Mouse (Mus musculus) forebrain, embryonic 11.5 days (tissue): ENCODE results near the gene Spag6l. TPM values are rescaled to one million over a fixed set of nuclear protein-coding genes. Genes with fewer than 3 reads are reported as not detected.

Experiments used
- ATAC-seq: fragments of 200-750 bp; cut with Nextera tagmentation; replicated peaks from 2 replicates; pipeline ENCODE4 v1.8.0; 2017; ENCODE audit warnings: moderate TSS enrichment; ENCODE audit not compliant: low FRiP score
- DNase-seq: peaks from one replicate; pipeline ENCODE4 v3.0.0-alpha.2; 2017; ENCODE audit warnings: low spot score
- H3K27ac ChIP-seq: fragments of 300-500 bp; sonication (generic); 2 replicates; pipeline ENCODE4 v1.5.1; 2014; ENCODE audit warnings: low read depth, low read length
- H3K27me3 ChIP-seq: fragments of 300-500 bp; sonication (generic); 2 replicates; pipeline ENCODE4 v1.6.1; 2014; ENCODE audit warnings: mild to moderate bottlenecking, low read length, mixed read lengths; ENCODE audit not compliant: control insufficient read depth, insufficient read depth
- H3K36me3 ChIP-seq: fragments of 300-500 bp; sonication (generic); 2 replicates; pipeline ENCODE4 v1.6.1; 2014; ENCODE audit warnings: mild to moderate bottlenecking, low read length, moderate library complexity, mixed read lengths; ENCODE audit not compliant: control insufficient read depth, insufficient read depth
- H3K4me1 ChIP-seq: fragments of 300-500 bp; sonication (generic); replicated peaks from 2 replicates; pipeline ENCODE4 v1.6.1; 2014; ENCODE audit warnings: low read length, mixed read lengths; ENCODE audit not compliant: control insufficient read depth, insufficient read depth
- H3K4me2 ChIP-seq: fragments of 300-500 bp; sonication (generic); 2 replicates; pipeline ENCODE4 v1.6.1; 2014; ENCODE audit warnings: low read depth, mild to moderate bottlenecking, low read length, moderate library complexity, mixed read lengths; ENCODE audit not compliant: severe bottlenecking
- H3K4me3 ChIP-seq: fragments of 300-500 bp; sonication (generic); 2 replicates; pipeline ENCODE4 v1.5.1; 2014; ENCODE audit warnings: low read depth, low read length
- H3K9ac ChIP-seq: fragments of 300-500 bp; sonication (generic); 2 replicates; pipeline ENCODE4 v1.6.1; 2014; ENCODE audit warnings: low read length
- H3K9me3 ChIP-seq: fragments of 300-500 bp; sonication (generic); 2 replicates; pipeline ENCODE4 v1.6.1; 2016; ENCODE audit warnings: low read length, mixed read lengths; ENCODE audit not compliant: control insufficient read depth
- WGBS: fragments of 180-500 bp; shearing (Covaris S2); extraction: QIAGEN DNeasy Blood & Tissue Kit; methylation state at CpG from one replicate; pipeline ENCODE4 v1.1.7; 2014; 5-methylcytosine and 5-hydroxymethylcytosine counted together
- polyA plus RNA-seq: library from polyadenylated mRNA; unstranded; fragments of >200 nt; fragmentation: Nextera tagmentation; extraction: Ambion mirVana; gene quantifications from 2 replicates; pipeline ENCODE4 v1.2.1, GENCODE M21; 2014

Spag6l gene
- polyA plus RNA-seq, 1 experiment from 2014 or later = 1.4 TPM

GRCm38 (mm10) chr16:16806325-16806724 is 22.9 kb downstream of the Spag6l start:
- H3K27ac ChIP-seq = no peak overlapping the region
- no peaks in the 10 kb centered on the region for H3K36me3 ChIP-seq
- H3K27me3 ChIP-seq = no peaks in the 10 kb centered on the region
- no peak for ATAC-seq
- no peak for DNase-seq
- no peak overlapping the region for H3K4me3 ChIP-seq
- WGBS = 85% methylated on average over 2 of the region's 2 CpGs
- no peaks in the 10 kb centered on the region for H3K9me3 ChIP-seq
- no peak overlapping the region for H3K4me2 ChIP-seq
- H3K9ac ChIP-seq = no peak overlapping the region
- no peaks in the 10 kb centered on the region for H3K4me1 ChIP-seq

Other genes with a start within 250 kb of the Spag6l start
- gene Fgd4, start 228.9 kb downstream of the Spag6l start, polyA plus RNA-seq = 20.3 and 23.8 TPM in 2 replicates
- gene Olfr19, start 153.1 kb downstream of the Spag6l start, polyA plus RNA-seq = not detected in 2 replicates
- gene Igll1, start 34.5 kb upstream of the Spag6l start, polyA plus RNA-seq = not detected in 2 replicates
- gene Top3b, start 41.3 kb upstream of the Spag6l start, polyA plus RNA-seq = 70.3 and 75.7 TPM in 2 replicates
- gene Vpreb1, start 41.4 kb upstream of the Spag6l start, polyA plus RNA-seq = 0.63 and 1.3 TPM in 2 replicates
- gene Ppm1f, start 67.0 kb upstream of the Spag6l start, polyA plus RNA-seq = 22.1 and 24.5 TPM in 2 replicates
- 197 and 202 TPM in 2 replicates for gene Mapk1, start 153.9 kb upstream of the Spag6l start, polyA plus RNA-seq
- 119 and 130 TPM in 2 replicates for gene Ypel1, start 240.2 kb upstream of the Spag6l start, polyA plus RNA-seq